8 mouse cellular contexts compared by ENCODE assay signal in genomic region chr6:99101489-99101908, GRCm38 (mm10).
DNase-seq lines count a peak whose midpoint lies in the region; ATAC-seq lines count a peak whose summit lies in the region.

No protein-coding gene starts in this region.

- no peak for ATAC-seq in erythroid progenitor cell, adult 5-6 weeks (replicated peaks; ENCODE audit: low FRiP score, poor library complexity, severe bottlenecking)

- peak; percentile 5 for DNase-seq in kidney, adult 11 months
- no peak for DNase-seq in kidney, postnatal 25 days
- peak; percentile 64 for DNase-seq in forelimb bud, embryonic 11.5 days (ENCODE audit: low read depth, low spot score)
- DNase-seq in kidney, postnatal 14 days: peak; percentile 27
- peak; percentile 44 for DNase-seq in neural tube, embryonic 10.5 days (ENCODE audit: extremely low spot score, low spot score)
- DNase-seq in thymus, postnatal 0 days (ENCODE audit: low spot score): no peak
- no peak for DNase-seq in layer of hippocampus, postnatal 10 days (ENCODE audit: low spot score in 2 of 2)

Comparison
In these comparisons a context has a peak if more than half of its experiments do, and no peak if none do; other contexts are left out.
1. DNase-seq: peak in kidney, adult 11 months (single experiment), forelimb bud, embryonic 11.5 days (single experiment), kidney, postnatal 14 days (single experiment) and neural tube, embryonic 10.5 days (single experiment); none in kidney, postnatal 25 days (0 of 2), thymus, postnatal 0 days (single experiment) and layer of hippocampus, postnatal 10 days (0 of 2).